Mouse (Mus musculus) liver, embryonic 16.5 days (tissue): ENCODE data around the gene Sin3a. TPM values are rescaled to one million over a fixed set of nuclear protein-coding genes. Genes with fewer than 3 reads are reported as not detected.
A peak's percentile ranks its signal among the peaks of the same experiment; 100 is the strongest.

Experiments used
- ATAC-seq: fragments of 200-750 bp; cut with Nextera tagmentation; 2 replicates; pipeline ENCODE4 v1.8.0; 2017; ENCODE audit warnings: low read depth, mild to moderate bottlenecking, moderate number of reproducible peaks, moderate library complexity
- H3K27ac ChIP-seq: fragments of 300-500 bp; sonication (generic); 2 replicates; pipeline ENCODE4 v1.5.1; 2014; ENCODE audit warnings: mild to moderate bottlenecking, low read length
- H3K27me3 ChIP-seq: fragments of 300-500 bp; sonication (generic); 2 replicates; pipeline ENCODE4 v1.6.1; 2014; ENCODE audit warnings: low read depth, low read length, mixed read lengths; ENCODE audit not compliant: control insufficient read depth, insufficient read depth
- H3K36me3 ChIP-seq: fragments of 300-500 bp; sonication (generic); 2 replicates; pipeline ENCODE4 v1.6.1; 2014; ENCODE audit warnings: mild to moderate bottlenecking; ENCODE audit not compliant: control insufficient read depth, insufficient read depth
- H3K4me1 ChIP-seq: fragments of 300-500 bp; sonication (generic); 2 replicates; pipeline ENCODE4 v1.6.1; 2014; ENCODE audit warnings: low read depth, low read length, mixed read lengths; ENCODE audit not compliant: control insufficient read depth
- H3K4me2 ChIP-seq: fragments of 300-500 bp; sonication (generic); 2 replicates; pipeline ENCODE4 v1.6.1; 2014; ENCODE audit warnings: low read depth, low read length, mixed read lengths
- H3K4me3 ChIP-seq: fragments of 300-500 bp; sonication (generic); 2 replicates; pipeline ENCODE4 v1.5.1; 2014; ENCODE audit warnings: low read depth, mild to moderate bottlenecking, low read length
- H3K9ac ChIP-seq: fragments of 300-500 bp; sonication (generic); 2 replicates; pipeline ENCODE4 v1.6.1; 2014; ENCODE audit warnings: low read depth, low read length
- H3K9me3 ChIP-seq: fragments of 300-500 bp; sonication (generic); replicated peaks from 2 replicates; pipeline ENCODE4 v1.6.1; 2016; ENCODE audit warnings: low read length; ENCODE audit not compliant: control insufficient read depth
- WGBS: fragments of 180-500 bp; shearing (Covaris S2); extraction: QIAGEN DNeasy Blood & Tissue Kit; methylation state at CpG from one replicate; pipeline ENCODE4 v1.1.7; 2014; ENCODE audit not compliant: insufficient replicate concordance; 5-methylcytosine and 5-hydroxymethylcytosine counted together
- polyA plus RNA-seq: library from polyadenylated mRNA; unstranded; fragments of >200 nt; fragmentation: Nextera tagmentation; extraction: Ambion mirVana; gene quantifications from 2 replicates; pipeline ENCODE4 v1.2.1, GENCODE M21; 2015

The Sin3a gene
- polyA plus RNA-seq, 1 experiment from 2014 or later: 14.5 TPM

- Histone ChIP-seq H3K27ac (no peak overlapping the region), H3K4me3 (no peak overlapping the region), H3K27me3 (no peaks in the 10 kb centered on the region), H3K4me2 (no peak overlapping the region), H3K9ac (no peak overlapping the region), H3K4me1 (peaks cover 2% of the 10 kb centered on the region; the same call in 1 of the 2 replicates), H3K36me3 (peaks cover 10% of the 10 kb centered on the region), H3K9me3 (no peaks in the 10 kb centered on the region)
- WGBS: 73% methylated on average over 11 of the region's 11 CpGs
- no peak for ATAC-seq
These were observed 71.4 kb downstream of the Sin3a start for GRCm38 (mm10) chr9:57143212-57143611.

- H3K27me3 ChIP-seq: no peaks in the 10 kb centered on the region
- H3K4me3 ChIP-seq: no peak overlapping the region
- H3K36me3 ChIP-seq: peaks cover 7% of the 10 kb centered on the region
- no peak overlapping the region for H3K9ac ChIP-seq
- no peak overlapping the region for H3K4me2 ChIP-seq
- H3K27ac ChIP-seq: no peak overlapping the region
- H3K9me3 ChIP-seq: no peaks in the 10 kb centered on the region
- 83% methylated on average over 8 of the region's 8 CpGs for WGBS
- no peak for ATAC-seq
- peaks cover 8% of the 10 kb centered on the region for H3K4me1 ChIP-seq
These were observed 73.0 kb downstream of the Sin3a start for GRCm38 (mm10) chr9:57144830-57145229.

GRCm38 (mm10) chr9:57146451-57147066 is 74.7 kb downstream of the Sin3a start:
- ATAC-seq: no peak
- Histone ChIP-seq H3K27ac (no peak overlapping the region), H3K9me3 (no peaks in the 10 kb centered on the region), H3K27me3 (no peaks in the 10 kb centered on the region), H3K4me1 (peaks cover 8% of the 10 kb centered on the region), H3K4me3 (no peak overlapping the region), H3K9ac (no peak overlapping the region), H3K4me2 (no peak overlapping the region), H3K36me3 (peaks cover 1% of the 10 kb centered on the region; the same call in 1 of the 2 replicates)
- 80% methylated on average over 17 of the region's 17 CpGs for WGBS

- Histone ChIP-seq H3K27ac (peak overlapping the region; percentile 65), H3K4me2 (peak overlapping the region; percentile 65), H3K9me3 (no peaks in the 10 kb centered on the region), H3K9ac (peak overlapping the region; percentile 66), H3K27me3 (no peaks in the 10 kb centered on the region), H3K4me3 (peak overlapping the region; percentile 62), H3K4me1 (peaks cover 8% of the 10 kb centered on the region), H3K36me3 (no peaks in the 10 kb centered on the region)
- 11% methylated on average over 19 of the region's 19 CpGs for WGBS
- 0 out of 2 replicates have a peak, but pooled peaks have one; percentile 3 for ATAC-seq
These were observed 75.6 kb downstream of the Sin3a start for GRCm38 (mm10) chr9:57147205-57148143.

- peak; percentile 85 for ATAC-seq
- under 1% methylated on average over 27 of the region's 27 CpGs for WGBS
- peak within 1 kb of the TSS; percentile 66 for H3K9ac ChIP-seq
These were observed 76.5 kb downstream of the Sin3a start, which contains the start of gene Neil1 for GRCm38 (mm10) chr9:57148144-57148878. Gene Neil1, minus strand, starts transcription at chr9:57148305.

GRCm38 (mm10) chr9:57149021-57149420 is 77.2 kb downstream of the Sin3a start:
- 65% methylated on average over 6 of the region's 6 CpGs for WGBS
- ATAC-seq: no peak
- H3K9me3 ChIP-seq: no peaks in the 10 kb centered on the region
- no peak overlapping the region for H3K27ac ChIP-seq
- no peaks in the 10 kb centered on the region for H3K27me3 ChIP-seq
- H3K9ac ChIP-seq: no peak overlapping the region; the same call in 1 of the 2 replicates
- H3K4me3 ChIP-seq: peak overlapping the region; percentile 62
- H3K4me2 ChIP-seq: peak overlapping the region; percentile 65
- H3K36me3 ChIP-seq: no peaks in the 10 kb centered on the region
- peaks cover 8% of the 10 kb centered on the region for H3K4me1 ChIP-seq

More at GRCm38 (mm10) chr9:57148144-57148878, 76.5 kb downstream of the Sin3a start, which contains the start of gene Neil1:
- no peaks in the 10 kb centered on the region for H3K36me3 ChIP-seq
- H3K27me3 ChIP-seq: no peaks in the 10 kb centered on the region
- H3K4me2 ChIP-seq: peak within 1 kb of the TSS; percentile 65
- no peaks in the 10 kb centered on the region for H3K9me3 ChIP-seq
- H3K27ac ChIP-seq: peak within 1 kb of the TSS; percentile 65
- peaks cover 8% of the 10 kb centered on the region for H3K4me1 ChIP-seq
- H3K4me3 ChIP-seq: peak within 1 kb of the TSS; percentile 62

GRCm38 (mm10) chr9:57150192-57150591 is 78.4 kb downstream of the Sin3a start:
- H3K4me2 ChIP-seq: no peak overlapping the region

GRCm38 (mm10) chr9:57152331-57152730 is 80.5 kb downstream of the Sin3a start:
- peaks cover 8% of the 10 kb centered on the region for H3K4me1 ChIP-seq
- H3K9me3 ChIP-seq: no peaks in the 10 kb centered on the region
- ATAC-seq: no peak
- no peaks in the 10 kb centered on the region for H3K27me3 ChIP-seq
- no peak overlapping the region for H3K4me2 ChIP-seq
- no peak overlapping the region for H3K4me3 ChIP-seq
- no peak overlapping the region for H3K27ac ChIP-seq
- H3K36me3 ChIP-seq: peaks cover 4% of the 10 kb centered on the region; the same call in 1 of the 2 replicates
- H3K9ac ChIP-seq: no peak overlapping the region
- WGBS: 53% methylated on average over 6 of the region's 6 CpGs

More at GRCm38 (mm10) chr9:57150192-57150591, 78.4 kb downstream of the Sin3a start:
- H3K9ac ChIP-seq: no peak overlapping the region
- H3K4me3 ChIP-seq: no peak overlapping the region
- ATAC-seq: no peak
- 68% methylated on average over 5 of the region's 5 CpGs for WGBS
- peaks cover 8% of the 10 kb centered on the region for H3K4me1 ChIP-seq
- no peak overlapping the region for H3K27ac ChIP-seq
- H3K9me3 ChIP-seq: no peaks in the 10 kb centered on the region
- H3K27me3 ChIP-seq: no peaks in the 10 kb centered on the region
- peaks cover under 1% of the 10 kb centered on the region; the same call in 1 of the 2 replicates for H3K36me3 ChIP-seq
